Mouse (Mus musculus) embryonic facial prominence, embryonic 13.5 days (tissue): Measurements from ENCODE around the gene Tspan5. TPM values are rescaled to one million over a fixed set of nuclear protein-coding genes. Genes with fewer than 3 reads are reported as not detected.
A peak's percentile ranks its signal among the peaks of the same experiment; 100 is the strongest.

Source experiments
- ATAC-seq: fragments of 200-750 bp; cut with Nextera tagmentation; 2 replicates; pipeline ENCODE4 v1.8.0; 2017; ENCODE audit warnings: low read depth; ENCODE audit not compliant: insufficient number of reproducible peaks, insufficient read depth, low FRiP score, low TSS enrichment
- H3K27ac ChIP-seq: fragments of 300-500 bp; sonication (generic); 2 replicates; pipeline ENCODE4 v1.5.1; 2015; ENCODE audit warnings: moderate library complexity, mild to moderate bottlenecking, inconsistent platforms
- H3K27me3 ChIP-seq: fragments of 300-500 bp; sonication (generic); 2 replicates; pipeline ENCODE4 v1.6.1; 2015; ENCODE audit warnings: mild to moderate bottlenecking, inconsistent platforms
- H3K36me3 ChIP-seq: fragments of 300-500 bp; sonication (generic); 2 replicates; pipeline ENCODE4 v1.6.1; 2015; ENCODE audit warnings: mild to moderate bottlenecking, inconsistent platforms
- H3K4me1 ChIP-seq: fragments of 300-500 bp; sonication (generic); 2 replicates; pipeline ENCODE4 v1.6.1; 2015; ENCODE audit warnings: inconsistent platforms
- H3K4me2 ChIP-seq: fragments of 300-500 bp; sonication (generic); 2 replicates; pipeline ENCODE4 v1.6.1; 2015; ENCODE audit warnings: moderate library complexity, mild to moderate bottlenecking, inconsistent platforms
- H3K4me3 ChIP-seq: fragments of 300-500 bp; sonication (generic); 2 replicates; pipeline ENCODE4 v1.5.1; 2015; ENCODE audit warnings: mild to moderate bottlenecking, inconsistent platforms
- H3K9ac ChIP-seq: fragments of 300-500 bp; sonication (generic); 2 replicates; pipeline ENCODE4 v1.6.1; 2015; ENCODE audit warnings: mild to moderate bottlenecking, inconsistent platforms
- H3K9me3 ChIP-seq: fragments of 300-500 bp; sonication (generic); 2 replicates; pipeline ENCODE4 v1.6.1; 2016; ENCODE audit warnings: inconsistent platforms
- WGBS: fragments of 180-500 bp; shearing (Covaris S2); methylation state at CpG from one replicate; pipeline ENCODE4 v1.1.7; 2015; ENCODE audit warnings: mixed read lengths; 5-methylcytosine and 5-hydroxymethylcytosine counted together
- polyA plus RNA-seq: library from polyadenylated mRNA; unstranded; fragments of >200 nt; fragmentation: Nextera tagmentation; extraction: Ambion mirVana; gene quantifications from 2 replicates; pipeline ENCODE4 v1.2.1, GENCODE M21; 2015

Gene Tspan5
- polyA plus RNA-seq, 1 experiment from 2014 or later: 28.0 TPM

DNA sequence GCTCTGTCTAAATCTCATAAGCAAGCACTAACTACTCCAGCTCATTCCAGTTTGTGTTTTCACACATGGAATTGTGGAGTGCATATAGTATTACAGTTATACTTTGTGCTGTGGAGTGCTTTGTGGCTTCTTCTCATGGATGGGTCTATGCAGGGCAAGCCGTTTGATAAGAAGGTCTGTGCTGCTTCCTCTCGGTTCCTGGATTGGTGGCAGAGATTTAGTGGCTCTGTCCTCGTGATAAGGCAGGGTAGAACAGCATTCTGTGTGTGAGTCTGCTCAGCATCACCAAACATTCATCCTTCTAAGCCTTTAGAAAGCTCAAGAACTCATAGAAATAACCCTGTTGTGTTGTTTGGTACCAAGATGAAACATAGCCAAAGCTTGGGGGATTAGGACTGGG is 54.6 kb downstream of the Tspan5 start:
- H3K4me2 ChIP-seq: no peak overlapping the region
- peaks cover 19% of the 10 kb centered on the region for H3K4me1 ChIP-seq
- WGBS: 81% methylated on average over 3 of the region's 3 CpGs
- no peak overlapping the region for H3K9ac ChIP-seq
- ATAC-seq: no peak
- no peak overlapping the region for H3K4me3 ChIP-seq
- no peaks in the 10 kb centered on the region for H3K27me3 ChIP-seq
- H3K36me3 ChIP-seq: no peaks in the 10 kb centered on the region
- no peak overlapping the region for H3K27ac ChIP-seq
- H3K9me3 ChIP-seq: no peaks in the 10 kb centered on the region

DNA sequence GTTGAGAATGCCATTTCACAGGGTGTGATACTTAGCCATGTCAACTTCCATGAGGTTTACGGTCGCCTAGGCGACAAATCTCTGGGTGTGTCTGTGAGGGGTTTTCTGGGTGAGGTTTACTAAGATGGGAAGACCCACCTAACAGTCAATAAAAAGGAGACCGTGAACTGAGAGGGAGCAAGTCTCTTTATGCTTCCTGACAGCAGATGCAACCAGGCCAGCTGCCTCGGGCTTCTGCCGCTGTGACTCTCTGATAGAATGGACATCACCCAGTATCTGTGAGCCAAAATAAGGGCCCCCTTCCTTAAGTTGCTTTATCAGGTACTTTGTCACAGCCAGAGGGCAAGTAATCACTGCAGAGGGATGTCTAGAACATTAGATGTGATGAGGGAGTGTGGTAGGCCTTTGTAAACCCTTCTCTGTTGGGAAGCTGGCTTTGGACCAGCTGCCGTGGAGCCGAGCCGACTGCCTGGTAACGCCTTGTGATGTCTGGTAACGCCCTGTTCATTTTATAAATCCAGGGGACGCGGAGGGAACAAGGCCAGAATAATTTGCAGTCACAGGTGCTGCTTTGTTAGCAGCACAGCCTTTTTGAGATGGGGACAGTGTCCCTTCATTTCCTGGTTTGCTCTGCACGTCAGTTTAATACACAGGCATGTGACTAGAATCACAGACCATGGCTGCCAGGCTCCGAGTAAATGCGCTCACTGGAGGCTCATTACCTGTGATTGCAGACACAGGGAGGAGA is 58.8 kb downstream of the Tspan5 start:
- ATAC-seq: no peak
- Histone ChIP-seq H3K36me3 (no peaks in the 10 kb centered on the region), H3K27me3 (no peaks in the 10 kb centered on the region), H3K4me1 (peaks cover 44% of the 10 kb centered on the region), H3K4me3 (no peak overlapping the region), H3K27ac (peak overlapping the region; percentile 39; the same call in 1 of the 2 replicates), H3K9me3 (no peaks in the 10 kb centered on the region), H3K4me2 (peak overlapping the region; percentile 16; the same call in 1 of the 2 replicates), H3K9ac (0 out of 2 replicates have a peak overlapping the region, but pooled peaks have one; percentile 36)
- 58% methylated on average over 16 of the region's 16 CpGs for WGBS

DNA sequence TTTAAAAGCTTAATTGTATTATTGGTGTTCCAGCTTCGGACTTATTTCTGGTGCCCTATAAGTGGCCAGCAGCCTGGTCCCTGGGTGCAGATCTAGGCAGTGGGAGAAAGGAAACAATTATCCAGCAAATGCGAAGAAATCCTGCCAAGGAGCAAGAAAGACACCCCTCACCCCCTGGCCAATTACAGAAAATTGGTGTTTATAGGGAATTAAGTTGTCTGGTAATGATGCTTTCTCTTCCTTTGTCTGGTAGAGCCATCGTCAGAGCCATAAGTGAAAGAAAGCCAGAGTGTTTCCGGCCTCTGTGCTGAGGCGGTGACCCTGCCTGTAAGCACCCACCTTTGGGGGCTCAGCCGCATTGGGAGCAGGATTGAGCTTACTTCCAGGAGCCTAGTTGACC is 59.7 kb downstream of the Tspan5 start:
- peaks cover 44% of the 10 kb centered on the region for H3K4me1 ChIP-seq
- no peaks in the 10 kb centered on the region for H3K9me3 ChIP-seq
- no peak overlapping the region for H3K4me2 ChIP-seq
- 55% methylated on average over 6 of the region's 6 CpGs for WGBS
- ATAC-seq: no peak
- 0 out of 2 replicates have a peak overlapping the region, but pooled peaks have one; percentile 11 for H3K27ac ChIP-seq
- no peaks in the 10 kb centered on the region for H3K27me3 ChIP-seq
- no peak overlapping the region for H3K4me3 ChIP-seq
- H3K9ac ChIP-seq: no peak overlapping the region
- no peaks in the 10 kb centered on the region for H3K36me3 ChIP-seq

DNA sequence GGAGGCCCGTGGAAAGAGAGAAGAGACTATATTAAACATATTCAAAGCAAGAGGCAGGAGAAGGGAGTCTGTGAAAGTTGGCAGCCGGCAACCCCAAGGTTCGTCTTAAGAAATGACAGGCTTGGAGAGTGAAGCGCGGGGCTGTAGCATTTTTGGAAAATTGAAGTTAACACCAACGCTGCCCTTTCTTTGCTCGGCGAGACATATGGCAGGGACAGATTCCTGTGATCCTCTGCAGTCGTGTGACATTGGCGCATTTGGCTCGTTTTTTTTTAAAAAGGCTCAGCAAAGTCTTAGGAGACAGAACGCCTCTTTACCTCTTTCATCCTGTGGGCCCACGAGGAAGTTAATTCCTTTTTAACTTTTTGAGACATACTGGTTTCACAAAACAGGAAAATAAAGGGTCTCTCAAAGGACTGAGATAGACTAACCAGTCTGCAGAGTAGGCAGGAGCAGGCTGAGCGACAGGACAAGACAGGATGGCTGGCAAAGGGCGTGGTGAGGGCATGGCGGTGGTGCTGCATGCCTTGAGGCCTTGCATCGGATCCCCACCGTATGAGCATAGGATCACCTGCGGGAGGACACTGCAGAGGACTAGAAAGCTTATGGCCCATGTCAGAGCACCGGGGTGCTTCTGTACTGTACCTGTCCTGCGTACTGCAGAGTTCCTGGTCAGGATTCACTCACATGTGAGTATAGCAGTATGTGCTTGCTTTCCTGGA is 60.9 kb downstream of the Tspan5 start:
- Histone ChIP-seq H3K27me3 (no peaks in the 10 kb centered on the region), H3K9ac (no peak overlapping the region), H3K4me2 (no peak overlapping the region), H3K4me3 (no peak overlapping the region), H3K4me1 (peaks cover 44% of the 10 kb centered on the region), H3K27ac (no peak overlapping the region), H3K9me3 (no peaks in the 10 kb centered on the region), H3K36me3 (no peaks in the 10 kb centered on the region)
- no peak for ATAC-seq
- 61% methylated on average over 21 of the region's 21 CpGs for WGBS

DNA sequence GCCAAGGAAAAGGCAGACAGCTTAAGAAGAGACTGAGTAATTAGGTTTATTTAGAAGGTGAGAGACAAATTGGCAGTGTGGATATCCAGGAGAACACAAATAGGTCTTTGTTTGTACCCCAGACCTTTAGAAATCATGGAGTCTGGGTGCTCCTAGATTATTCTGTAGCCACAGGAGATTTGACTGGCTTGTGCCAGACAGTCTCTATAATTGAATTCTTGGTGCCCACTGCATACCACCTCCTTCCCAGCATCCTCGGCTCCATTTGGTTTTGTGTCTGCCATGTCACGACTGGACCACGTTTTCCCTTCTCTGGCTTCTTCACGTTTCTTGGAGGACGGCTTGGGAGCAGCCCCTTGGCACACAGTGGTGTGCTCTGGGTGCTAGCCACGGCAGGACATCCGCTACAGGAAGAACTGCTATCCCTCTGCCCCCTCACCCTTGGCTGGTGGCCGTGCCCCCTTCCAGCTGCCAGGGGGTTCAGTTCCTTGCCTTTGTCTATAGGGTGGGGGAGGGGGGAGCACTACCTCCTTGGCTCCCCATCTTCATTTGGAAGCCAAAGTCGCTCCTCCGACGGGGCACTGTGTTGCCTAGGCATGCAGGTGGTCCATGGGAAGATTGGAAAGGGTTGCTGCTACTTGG is 61.6 kb downstream of the Tspan5 start:
- 81% methylated on average over 11 of the region's 11 CpGs for WGBS

DNA sequence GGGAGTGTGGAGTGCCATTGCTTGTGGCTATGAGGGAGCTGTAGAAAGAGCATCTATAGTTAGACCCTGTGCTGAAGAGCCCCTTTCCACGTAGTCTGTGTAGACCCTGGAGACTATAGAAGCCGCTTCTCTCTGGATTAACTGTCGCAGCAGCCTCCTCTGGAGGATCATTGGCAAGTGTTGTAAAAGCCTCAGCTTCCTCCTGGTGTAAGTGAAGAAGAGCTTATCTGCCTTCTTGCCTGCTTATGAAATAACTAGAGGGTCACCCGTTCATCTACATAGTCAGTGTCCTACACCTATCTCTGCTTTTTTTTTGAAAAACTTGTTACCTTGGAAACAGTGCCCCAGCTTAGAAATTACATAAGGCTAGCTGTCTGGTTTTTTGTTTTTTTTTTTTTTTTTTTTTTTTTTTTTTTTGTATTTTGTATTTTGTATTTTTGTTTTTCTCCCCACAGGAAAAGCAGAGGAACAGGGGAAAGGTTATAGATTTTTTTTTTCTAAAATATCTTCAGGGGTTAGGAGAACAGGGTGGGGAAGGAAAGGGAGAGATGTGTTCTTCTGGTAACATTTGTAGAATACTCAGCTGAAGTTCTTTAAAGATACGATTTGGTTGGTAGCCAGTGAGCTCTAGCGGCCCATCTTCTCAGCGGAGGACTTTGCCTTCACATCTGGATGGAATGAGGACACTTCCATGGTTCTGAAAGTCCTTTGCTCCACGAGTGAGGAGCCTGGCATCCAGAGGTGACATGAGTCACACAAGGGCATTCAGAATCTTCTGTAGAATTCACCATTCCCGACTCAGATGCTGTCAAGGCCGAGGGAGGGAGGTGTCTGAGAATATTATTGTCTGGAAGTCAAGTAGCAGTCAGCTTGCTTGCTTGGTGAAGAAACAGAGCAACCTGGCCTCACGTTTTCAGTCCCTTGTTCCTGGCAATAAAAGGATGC is 62.4 kb downstream of the Tspan5 start:
- H3K4me3 ChIP-seq: no peak overlapping the region
- H3K27ac ChIP-seq: no peak overlapping the region
- H3K4me2 ChIP-seq: no peak overlapping the region
- no peaks in the 10 kb centered on the region for H3K9me3 ChIP-seq
- H3K9ac ChIP-seq: no peak overlapping the region
- WGBS: 75% methylated on average over 11 of the region's 11 CpGs
- H3K4me1 ChIP-seq: peaks cover 44% of the 10 kb centered on the region
- no peaks in the 10 kb centered on the region for H3K36me3 ChIP-seq
- ATAC-seq: no peak
- H3K27me3 ChIP-seq: no peaks in the 10 kb centered on the region

More for the DNA sequence above, 61.6 kb downstream of the Tspan5 start:
- Histone ChIP-seq H3K27ac (no peak overlapping the region), H3K27me3 (no peaks in the 10 kb centered on the region), H3K4me3 (no peak overlapping the region), H3K9me3 (no peaks in the 10 kb centered on the region), H3K9ac (no peak overlapping the region), H3K4me2 (no peak overlapping the region), H3K36me3 (no peaks in the 10 kb centered on the region), H3K4me1 (peaks cover 44% of the 10 kb centered on the region)
- no peak for ATAC-seq

DNA sequence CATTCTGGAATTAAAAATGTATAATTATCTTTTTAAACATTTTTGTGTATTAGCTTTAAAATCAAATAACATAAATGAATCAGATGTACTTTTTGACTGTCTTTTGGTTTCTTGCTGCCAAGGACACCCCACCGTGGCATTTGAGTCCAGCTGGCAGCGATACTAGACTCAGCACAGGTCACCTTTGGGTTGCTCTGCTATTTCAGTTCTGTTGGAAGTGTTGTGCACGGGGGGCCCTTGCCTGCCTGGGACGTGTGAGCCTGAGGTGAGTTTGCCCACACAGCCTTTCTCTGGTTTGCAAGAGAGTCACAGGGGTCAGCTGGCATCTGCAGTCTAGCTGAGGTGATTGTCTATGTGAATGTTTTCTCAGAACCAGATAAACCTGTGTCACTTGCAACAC is 65.8 kb downstream of the Tspan5 start:
- H3K27ac ChIP-seq: no peak overlapping the region
- peaks cover 13% of the 10 kb centered on the region for H3K4me1 ChIP-seq
- no peaks in the 10 kb centered on the region for H3K36me3 ChIP-seq
- H3K4me2 ChIP-seq: no peak overlapping the region
- WGBS: 84% methylated on average over 4 of the region's 4 CpGs
- H3K9me3 ChIP-seq: no peaks in the 10 kb centered on the region
- ATAC-seq: no peak
- no peaks in the 10 kb centered on the region for H3K27me3 ChIP-seq
- H3K4me3 ChIP-seq: no peak overlapping the region
- H3K9ac ChIP-seq: no peak overlapping the region

DNA sequence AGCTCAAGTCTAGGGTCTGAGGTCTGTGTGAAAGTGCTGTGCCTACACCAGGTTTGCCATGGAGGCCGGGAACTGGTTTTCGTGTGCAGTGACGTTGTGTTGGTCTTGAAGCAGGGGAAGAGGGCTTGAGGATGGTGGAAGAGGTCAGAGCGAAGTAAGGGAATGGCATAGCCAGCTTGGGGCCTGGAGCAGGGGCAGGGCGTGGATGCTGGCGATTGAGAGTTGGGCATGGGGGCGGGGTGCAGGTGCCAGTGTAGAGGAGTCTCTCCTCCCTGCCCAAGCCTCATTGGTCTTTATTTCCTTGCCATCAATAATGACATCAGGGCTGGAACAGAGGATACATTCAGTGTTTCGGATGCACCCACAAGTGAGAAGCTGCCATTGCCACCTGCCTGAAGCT is 67.5 kb downstream of the Tspan5 start:
- Histone ChIP-seq H3K27me3 (no peaks in the 10 kb centered on the region), H3K4me1 (no peaks in the 10 kb centered on the region)
- WGBS: 97% methylated on average over 8 of the region's 8 CpGs

DNA sequence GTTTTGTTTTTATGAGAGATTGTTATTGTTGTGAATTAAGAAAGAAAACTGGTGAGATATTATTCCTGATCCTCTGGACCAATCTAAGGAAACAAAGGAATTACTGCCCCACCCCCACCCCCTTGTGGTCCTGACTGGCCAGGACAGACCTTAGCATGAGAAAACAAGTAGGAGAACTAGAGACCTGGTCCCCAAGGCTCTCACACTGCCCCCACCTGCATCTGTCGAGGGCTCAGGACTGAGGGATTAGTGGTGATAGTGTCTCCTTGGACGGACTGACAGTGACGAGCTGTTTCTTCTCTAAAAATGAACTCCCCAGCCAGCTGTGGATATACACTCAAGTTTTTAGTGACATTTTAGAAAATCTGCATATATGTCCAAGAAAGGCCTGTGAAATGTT is 70.6 kb downstream of the Tspan5 start:
- Histone ChIP-seq H3K27me3 (no peaks in the 10 kb centered on the region), H3K9me3 (no peaks in the 10 kb centered on the region), H3K4me3 (no peak overlapping the region), H3K4me1 (no peaks in the 10 kb centered on the region; the same call in 1 of the 2 replicates), H3K4me2 (no peak overlapping the region), H3K27ac (no peak overlapping the region), H3K36me3 (no peaks in the 10 kb centered on the region), H3K9ac (no peak overlapping the region)
- WGBS: 51% methylated on average over 3 of the region's 3 CpGs
- ATAC-seq: no peak

More for the DNA sequence above, 67.5 kb downstream of the Tspan5 start:
- Histone ChIP-seq H3K36me3 (no peaks in the 10 kb centered on the region), H3K27ac (no peak overlapping the region), H3K4me2 (no peak overlapping the region), H3K4me3 (no peak overlapping the region), H3K9ac (no peak overlapping the region), H3K9me3 (no peaks in the 10 kb centered on the region)
- ATAC-seq: no peak

DNA sequence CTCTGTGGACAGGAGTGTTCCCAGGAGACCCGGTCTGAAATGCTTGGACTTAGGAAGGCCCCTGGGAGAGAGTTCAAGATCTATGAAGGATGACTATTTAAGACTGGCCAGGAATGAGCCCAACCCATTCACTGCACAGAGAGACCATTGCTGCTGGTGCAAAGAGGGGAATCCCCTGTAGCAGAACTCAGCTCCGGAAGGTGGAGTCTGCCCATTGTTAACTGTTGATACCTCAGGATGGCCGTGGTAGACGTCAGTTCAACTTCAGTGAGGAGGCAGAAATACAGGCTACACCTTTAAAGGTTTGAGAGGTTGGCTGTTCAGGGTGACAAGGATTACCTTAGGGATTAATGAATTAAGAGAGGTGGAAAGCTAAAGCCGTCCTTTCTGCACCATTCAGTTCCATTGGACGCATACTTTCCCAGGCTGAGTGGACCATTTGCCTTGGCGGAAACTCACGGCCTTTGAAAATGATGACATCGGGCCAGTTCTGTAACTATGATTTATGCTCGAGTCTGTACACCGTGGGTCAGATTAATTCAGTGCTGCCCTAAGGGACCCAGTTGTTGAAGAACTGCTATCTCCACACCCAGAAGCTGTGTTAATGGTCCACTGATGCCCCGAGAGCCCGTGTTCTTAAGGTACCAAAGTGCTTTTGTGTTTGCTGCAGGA is 71.3 kb downstream of the Tspan5 start:
- no peak overlapping the region for H3K4me2 ChIP-seq
- H3K4me1 ChIP-seq: no peaks in the 10 kb centered on the region; the same call in 1 of the 2 replicates
- no peak overlapping the region for H3K27ac ChIP-seq
- no peak for ATAC-seq
- H3K36me3 ChIP-seq: no peaks in the 10 kb centered on the region
- H3K4me3 ChIP-seq: no peak overlapping the region
- no peak overlapping the region for H3K9ac ChIP-seq
- no peaks in the 10 kb centered on the region for H3K9me3 ChIP-seq
- 84% methylated on average over 13 of the region's 13 CpGs for WGBS
- H3K27me3 ChIP-seq: no peaks in the 10 kb centered on the region
